Mouse (Mus musculus): ENCODE measurements around the gene Gm39115. TPM values are rescaled to one million over a fixed set of nuclear protein-coding genes. Genes with fewer than 3 reads are reported as not detected.

Gm39115 gene
- total RNA-seq, 2 experiments from 2014 or later = not detected

DNA sequence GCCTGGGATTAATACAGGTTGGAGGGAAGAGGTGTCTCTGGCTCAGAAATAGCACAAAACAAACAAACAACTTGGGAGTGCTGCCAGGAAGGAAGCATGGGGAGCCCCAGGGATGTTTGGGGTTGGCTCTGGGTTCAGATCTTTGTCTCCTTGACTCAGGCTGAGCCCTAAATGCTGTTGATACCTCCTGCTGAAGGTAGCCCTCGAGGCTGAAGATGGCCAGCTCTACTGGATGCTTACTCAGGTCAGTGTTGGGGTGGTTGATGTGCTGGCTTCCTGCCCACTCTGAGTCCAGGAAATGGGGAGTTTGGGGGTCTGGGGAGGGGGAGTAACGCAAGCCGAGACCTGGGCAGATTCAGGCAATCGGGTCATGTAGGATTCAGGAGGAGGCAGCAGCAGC, 39.1 kb downstream of the Gm39115 start:
- DNase-seq (ENCODE audit: low spot score in 2 of 2) = no peak

DNA sequence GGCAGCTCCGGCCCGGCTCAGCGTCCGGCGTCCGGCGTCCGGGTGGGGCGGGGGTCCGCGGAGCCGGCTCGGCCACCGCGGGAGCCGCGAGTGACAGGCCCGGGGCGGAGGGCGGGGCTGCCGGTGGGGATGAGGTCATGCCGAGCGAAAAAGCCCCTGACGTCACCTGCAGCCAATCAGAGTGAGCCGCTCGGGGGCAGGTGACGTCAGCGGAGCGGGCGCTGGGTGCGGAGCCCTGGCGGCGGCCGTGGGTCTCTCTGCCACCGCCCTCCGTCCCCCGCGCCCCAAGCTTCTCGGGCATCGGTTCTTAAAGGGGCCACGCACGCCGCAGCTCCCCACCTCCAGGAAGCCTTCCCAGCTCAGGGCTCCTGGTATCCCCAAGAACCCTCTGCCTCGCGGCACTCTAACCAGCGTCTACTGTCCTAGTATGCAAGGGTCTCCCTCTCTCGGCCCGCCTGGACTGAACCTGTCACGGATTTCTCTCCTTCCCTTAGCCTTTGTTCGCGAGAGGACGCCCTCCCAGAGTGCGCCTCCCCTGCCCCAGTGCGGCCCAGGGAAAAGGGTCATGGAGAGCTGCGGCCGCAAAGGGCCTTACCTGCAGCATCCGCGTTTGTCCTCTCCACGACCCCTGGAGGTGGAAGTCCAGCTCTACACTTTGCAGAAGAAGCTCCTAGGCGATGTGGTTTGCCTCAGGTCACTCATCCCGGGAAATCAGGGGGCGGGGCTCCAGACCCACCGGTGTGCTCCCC, 40.5 kb downstream of the Gm39115 start, which contains the start of gene Dusp8:
Gene Dusp8 (minus strand): TSS at position 661 of the 749 bp plus-strand sequence.
- peak; percentile 92 to 97 for DNase-seq (ENCODE audit: low spot score in 2 of 2)

DNA sequence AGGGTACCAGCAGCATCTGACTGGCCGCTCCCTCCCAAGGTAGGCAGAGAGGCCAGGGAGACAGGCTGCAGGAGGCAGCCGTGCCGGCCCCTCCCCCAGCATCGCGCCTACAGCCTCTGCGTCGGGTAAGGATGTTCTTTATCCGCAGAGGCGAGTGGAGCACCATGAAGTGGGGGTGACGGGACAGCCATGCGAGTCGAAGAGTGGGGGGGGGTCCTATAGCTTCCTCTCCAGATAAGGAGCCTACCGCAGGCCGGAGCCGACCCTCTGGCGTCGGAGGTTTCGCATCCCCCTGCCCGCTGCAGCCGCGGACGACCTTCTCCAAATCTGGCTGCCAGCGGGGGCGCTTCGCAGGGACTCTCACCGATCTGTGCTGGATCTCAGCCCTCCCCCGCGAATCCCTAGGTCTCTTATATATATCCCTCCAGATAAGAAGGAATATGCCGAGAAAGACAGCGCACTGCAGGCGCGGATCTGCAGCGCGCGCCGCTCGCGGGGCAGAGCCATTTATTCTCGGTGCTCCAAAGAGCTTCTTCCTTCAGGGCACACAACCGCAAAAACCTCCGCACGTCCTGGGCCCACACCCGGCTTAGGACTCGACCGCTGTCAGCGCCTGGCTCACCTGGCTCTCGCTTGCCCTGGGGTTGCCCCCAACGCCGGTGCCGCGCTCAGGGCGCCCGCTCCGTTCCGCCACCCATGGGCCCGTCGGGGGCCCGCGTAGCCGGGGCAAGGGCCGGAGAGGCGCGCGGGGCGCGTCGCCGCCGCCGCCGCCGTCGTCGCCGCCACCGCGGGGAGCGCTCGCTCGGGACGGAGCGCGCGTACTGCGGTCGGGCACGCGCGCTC, 41.3 kb downstream of the Gm39115 start:
- peak; percentile 60 to 74 for DNase-seq (ENCODE audit: low spot score in 2 of 2)

DNA sequence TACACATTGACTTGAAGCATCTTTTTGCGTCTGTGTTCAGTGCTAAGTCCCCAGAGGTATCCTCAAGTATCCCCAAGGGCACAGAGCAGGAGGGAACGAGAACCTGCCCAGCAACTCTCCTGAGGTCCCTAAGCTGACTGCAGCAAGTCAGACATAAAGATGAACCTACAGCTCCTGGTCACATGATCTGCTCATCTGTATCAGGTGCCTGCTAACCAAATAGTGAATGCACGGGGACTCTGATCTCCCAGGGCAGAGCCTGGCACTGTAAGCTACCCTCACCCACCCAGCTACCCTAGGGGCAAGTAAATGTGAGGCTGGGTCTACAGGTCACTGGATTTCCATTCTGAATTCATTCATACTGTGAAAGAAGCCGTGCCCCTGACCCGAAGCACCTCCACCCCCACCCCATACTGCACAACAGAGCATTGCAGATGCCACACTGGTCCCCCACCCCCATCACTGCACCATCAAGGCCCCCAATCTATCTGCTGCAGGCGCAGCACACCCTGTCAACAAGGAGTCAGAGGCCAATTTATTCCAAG, 42.1 kb downstream of the Gm39115 start:
- no peak for DNase-seq (ENCODE audit: low spot score in 2 of 2)

GRCm38 (mm10) chr7:142092991-142093390, 42.8 kb downstream of the Gm39115 start:
- DNase-seq (ENCODE audit: low spot score in 2 of 2) = no peak

DNA sequence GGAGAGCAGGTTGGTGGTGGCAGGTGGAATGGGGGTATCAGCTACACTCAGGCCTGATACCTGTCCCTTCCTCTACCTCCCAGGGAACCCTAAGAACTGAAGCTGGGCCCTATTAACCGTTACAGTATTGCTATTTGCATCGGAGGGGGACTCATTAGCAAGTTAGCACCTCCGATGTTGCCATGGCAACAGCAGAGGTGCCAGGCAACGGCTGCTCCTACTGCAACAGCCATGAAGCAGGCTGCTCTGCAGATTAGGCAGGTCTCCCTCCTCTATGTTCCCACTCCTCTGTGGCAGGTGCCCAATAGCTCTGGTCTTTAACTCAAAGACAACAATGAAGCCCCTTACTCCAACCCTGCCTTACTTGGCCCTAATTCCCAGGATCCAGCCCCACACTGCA, 44.0 kb downstream of the Gm39115 start:
- DNase-seq (ENCODE audit: low spot score in 2 of 2) = peak; percentile 64 to 70

DNA sequence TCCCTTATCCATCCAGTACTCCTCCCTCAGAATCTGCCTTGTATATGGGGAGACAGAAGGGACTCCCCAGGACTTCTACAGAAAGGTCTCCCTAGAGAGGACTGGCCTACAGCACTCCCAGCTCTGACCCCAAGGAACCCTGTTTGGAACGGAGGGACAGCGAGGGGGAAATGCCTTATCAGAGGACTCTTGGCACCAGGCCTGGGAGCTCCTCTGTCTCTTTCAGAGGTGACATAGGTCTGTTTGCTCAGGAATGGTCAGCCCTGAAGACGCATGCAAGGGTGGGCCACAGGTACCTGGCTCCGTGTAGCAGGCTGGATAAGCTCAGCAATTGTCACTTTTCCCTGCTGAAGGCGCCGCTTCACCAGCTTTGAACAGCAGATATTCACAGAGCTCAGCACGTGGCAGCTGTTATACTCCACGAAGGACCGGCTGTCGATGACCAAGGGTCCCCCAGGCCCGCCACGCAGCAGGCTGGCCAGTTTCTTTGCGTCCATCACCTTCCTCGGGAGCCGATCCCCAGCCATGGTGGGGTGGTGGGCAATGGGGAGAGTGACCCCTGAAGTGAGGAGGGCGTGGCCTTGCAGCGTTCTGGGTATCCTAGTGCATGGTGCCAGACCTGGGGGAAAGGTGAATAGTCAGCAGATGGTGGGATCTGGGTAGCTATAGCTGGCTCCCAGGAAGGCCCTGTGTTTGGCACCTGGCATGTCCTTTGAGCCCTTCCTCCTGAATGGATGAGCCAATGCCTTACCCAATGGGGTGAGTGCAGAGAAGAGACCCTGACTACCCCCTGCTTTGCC, 46.0 kb downstream of the Gm39115 start:
- no peak for DNase-seq (ENCODE audit: low spot score in 2 of 2)

DNA sequence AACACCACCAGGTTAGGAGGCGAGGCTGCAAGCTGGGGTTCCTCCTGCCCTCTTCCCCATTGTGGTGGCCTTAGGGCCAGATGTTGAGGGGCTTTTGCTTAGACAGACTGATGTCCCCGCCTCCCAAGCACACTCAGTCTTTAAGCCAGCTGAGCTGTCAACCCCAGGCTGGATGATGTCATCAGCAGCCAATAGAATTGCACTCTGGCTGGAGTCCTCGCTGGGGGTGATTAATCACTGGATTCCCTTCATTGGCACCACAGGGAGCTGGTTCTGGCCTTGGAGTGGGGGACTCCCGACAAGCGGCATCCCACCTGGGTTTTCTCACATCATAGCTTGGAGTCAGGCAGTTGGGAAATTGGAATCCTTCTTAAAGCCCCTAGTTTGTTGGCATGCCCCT, 46.9 kb downstream of the Gm39115 start:
- DNase-seq (ENCODE audit: low spot score in 2 of 2) = peak in 1 of 2 experiments; percentile 72

GRCm38 (mm10) chr7:142087069-142087652, 48.7 kb downstream of the Gm39115 start:
- DNase-seq (ENCODE audit: low spot score in 2 of 2) = no peak

DNA sequence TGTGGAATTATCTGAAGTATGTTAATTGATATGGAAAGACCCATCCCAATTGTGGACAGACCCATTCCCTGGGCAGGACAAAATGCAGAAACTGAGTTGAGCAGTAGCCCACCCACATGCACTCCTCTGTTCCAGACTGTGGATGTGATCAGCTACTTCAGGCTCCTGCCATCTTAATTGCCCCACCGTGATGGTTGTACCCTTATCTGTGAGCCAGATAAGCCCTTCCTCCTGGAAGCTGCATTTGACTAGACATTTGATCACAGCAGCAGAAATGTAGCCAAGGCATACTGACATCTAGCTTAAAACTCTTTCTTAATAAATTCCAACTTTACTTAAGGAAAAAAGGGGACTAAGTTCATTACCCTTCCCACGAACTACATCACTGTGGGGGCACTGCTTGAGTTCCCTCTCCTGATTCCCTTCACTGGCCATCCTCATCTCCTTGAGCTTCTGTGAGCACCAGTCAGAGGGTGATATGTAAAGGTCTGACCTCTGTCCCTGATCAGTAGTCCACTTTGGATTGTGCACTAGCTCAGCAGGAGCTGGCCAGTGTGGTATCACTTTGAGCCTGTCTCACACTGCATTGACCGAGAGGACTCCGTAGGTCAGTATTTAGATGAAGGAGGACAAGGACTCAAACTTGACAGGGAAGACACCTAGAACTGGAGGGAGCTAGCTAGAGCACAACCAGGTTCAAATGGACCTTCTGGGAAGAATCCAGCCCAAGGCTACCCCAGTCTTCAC, 49.5 kb downstream of the Gm39115 start:
- DNase-seq (ENCODE audit: low spot score in 2 of 2) = no peak

Other genes with a start within 250 kb of the Gm39115 start
- gene Tollip, start 217.5 kb downstream of the Gm39115 start, total RNA-seq (2021) = 100 to 1,000 TPM; 118 to 120 TPM
- 100 to 1,000 TPM; 166 to 180 TPM for gene Brsk2, start 186.3 kb downstream of the Gm39115 start, total RNA-seq (2021)
- gene Mob2, start 75.0 kb downstream of the Gm39115 start, total RNA-seq (2021) = 10 to 100 TPM; 29.0 to 32.0 TPM
- gene Dusp8, start 40.2 kb downstream of the Gm39115 start, total RNA-seq (2021) = 100 to 1,000 TPM; 130 to 133 TPM
- not detected for gene Gm45618, start 15.3 kb downstream of the Gm39115 start, total RNA-seq (2021)
- not detected for gene Gm45337, start 8.6 kb upstream of the Gm39115 start, total RNA-seq (2021)
- gene Gm29735, start 21.1 kb upstream of the Gm39115 start, total RNA-seq (2021) = not detected
- not detected for gene Gm4553, start 29.7 kb upstream of the Gm39115 start, total RNA-seq (2021)
- gene Krtap5-2, start 40.0 kb upstream of the Gm39115 start, total RNA-seq (2021) = not detected
- gene Gm10153, start 54.4 kb upstream of the Gm39115 start, total RNA-seq (2021) = not detected
- not detected for gene Krtap5-3, start 65.3 kb upstream of the Gm39115 start, total RNA-seq (2021)
- not detected for gene Gm7579, start 75.8 kb upstream of the Gm39115 start, total RNA-seq (2021)
- not detected for gene Krtap5-5, start 93.9 kb upstream of the Gm39115 start, total RNA-seq (2021)
- gene Gm40460, start 105.0 kb upstream of the Gm39115 start, total RNA-seq (2021) = not detected
- gene Gm2431, start 122.3 kb upstream of the Gm39115 start, total RNA-seq (2021) = not detected
- not detected for gene Gm4559, start 138.3 kb upstream of the Gm39115 start, total RNA-seq (2021)
- gene Krtap5-1, start 161.1 kb upstream of the Gm39115 start, total RNA-seq (2021) = not detected
- not detected for gene Krtap5-4, start 167.5 kb upstream of the Gm39115 start, total RNA-seq (2021)
- 10 to 100 TPM; 36.8 to 37.1 TPM for gene Ifitm10, start 237.7 kb upstream of the Gm39115 start, total RNA-seq (2021)
- 1 to 10 TPM in 1 of 2 experiments, under 1 TPM in 1; 0.94 to 6.7 TPM for gene Gm49369, start 246.6 kb upstream of the Gm39115 start, total RNA-seq (2021)